In the genomic region with DNA sequence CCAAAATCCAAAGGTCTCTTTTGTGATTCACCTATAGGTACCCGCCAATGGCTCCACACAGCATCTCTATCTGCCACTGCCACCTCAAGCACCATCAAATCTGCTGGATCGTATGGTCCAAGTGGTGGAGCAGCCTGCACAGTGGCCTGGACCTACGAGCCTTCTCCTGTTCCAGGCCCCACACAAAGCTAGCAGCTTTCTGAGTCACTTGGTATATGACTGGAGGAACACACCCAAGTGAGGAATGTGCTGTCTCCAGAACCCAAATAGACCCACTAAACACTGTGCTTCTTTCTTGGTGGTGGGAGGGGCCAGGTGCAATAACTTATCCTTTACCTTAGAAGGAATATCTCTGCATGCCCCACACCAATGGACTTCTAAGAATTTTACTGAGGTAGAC, we compare ENCODE assay signal across 25 mouse cellular contexts. TPM values are rescaled to one million over a fixed set of nuclear protein-coding genes. Genes with fewer than 3 reads are reported as not detected.
DNase-seq lines count a peak whose midpoint lies in the region; ATAC-seq lines count a peak whose summit lies in the region.
"Had no signal": no experiment of that assay in that cellular context is flagged by ENCODE, and none has a peak within 500 bp of the region (broad histone marks: within the 10 kb centered on the region; RNA-seq: fewer than 3 reads in every experiment).

No protein-coding gene starts in this region.

- 78% methylated on average over 3 of the region's 3 CpGs for WGBS in intestine, embryonic 16.5 days

- ATAC-seq in intestine, embryonic 16.5 days, result peak; percentile 52; the same call in 1 of the 2 replicates
- ATAC-seq: activated CD4-positive, CD25-positive, alpha-beta regulatory T cell, adult 4 months; forebrain, embryonic 13.5 days; forebrain, embryonic 15.5 days; forebrain, postnatal 0 days had no signal

- no peak overlapping the region for H3K4me2 ChIP-seq in intestine, embryonic 16.5 days (ENCODE audit: low read depth, low read length)
- H3K4me2 ChIP-seq: embryonic facial prominence, embryonic 12.5 days; forebrain, embryonic 13.5 days; forebrain, embryonic 15.5 days had no signal

- no peak overlapping the region for H3K4me3 ChIP-seq in intestine, embryonic 16.5 days (ENCODE audit: low read length)
- H3K4me3 ChIP-seq: embryonic facial prominence, embryonic 10.5 days; embryonic facial prominence, embryonic 12.5 days; forebrain, embryonic 13.5 days; forebrain, embryonic 15.5 days had no signal

- peak; percentile 40 for DNase-seq in heart, adult 11 months
- DNase-seq in heart, adult 8-10 months (ENCODE audit: low spot score), result no peak
- peak; percentile 53 for DNase-seq in 3T3-L1 (ENCODE audit: low read depth, low spot score)
- no peak for DNase-seq in thymus, postnatal 10 days (ENCODE audit: low spot score in 2 of 2)
- DNase-seq: adrenal gland, adult 8-10 months; adrenal gland, postnatal 14 days; adrenal gland, postnatal 36 days; cerebellum, adult 11-12 months; cerebellum, adult 2 months; cerebellum, adult 9-10 months; cerebellum, postnatal 10 days; cerebellum, postnatal 25 days; forebrain, postnatal 0 days had no signal

- no peaks in the 10 kb centered on the region for H3K27me3 ChIP-seq in intestine, embryonic 16.5 days (replicated peaks; ENCODE audit: control insufficient read depth, insufficient read depth, low read length)
- H3K27me3 ChIP-seq: embryonic facial prominence, embryonic 12.5 days; forebrain, embryonic 13.5 days; forebrain, embryonic 15.5 days had no signal

- H3K9me3 ChIP-seq in intestine, embryonic 16.5 days (ENCODE audit: control insufficient read depth, low read length), result no peaks in the 10 kb centered on the region
- H3K9me3 ChIP-seq: embryonic facial prominence, embryonic 10.5 days; embryonic facial prominence, embryonic 12.5 days; forebrain, embryonic 13.5 days; forebrain, embryonic 15.5 days had no signal

- H3K4me1 ChIP-seq in intestine, embryonic 16.5 days (ENCODE audit: control insufficient read depth, insufficient read depth, low read length), result no peaks in the 10 kb centered on the region
- H3K4me1 ChIP-seq: embryonic facial prominence, embryonic 10.5 days; embryonic facial prominence, embryonic 12.5 days; forebrain, embryonic 13.5 days; forebrain, embryonic 15.5 days had no signal

- no peak overlapping the region for H3K27ac ChIP-seq in intestine, embryonic 16.5 days (ENCODE audit: low read length)
- H3K27ac ChIP-seq: embryonic facial prominence, embryonic 10.5 days; embryonic facial prominence, embryonic 12.5 days; forebrain, embryonic 13.5 days; forebrain, embryonic 15.5 days had no signal

- H3K36me3 ChIP-seq in intestine, embryonic 16.5 days (ENCODE audit: control insufficient read depth, insufficient read depth, low read length), result no peaks in the 10 kb centered on the region
- H3K36me3 ChIP-seq: embryonic facial prominence, embryonic 10.5 days; embryonic facial prominence, embryonic 12.5 days; forebrain, embryonic 15.5 days had no signal

- H3K9ac ChIP-seq in intestine, embryonic 16.5 days (ENCODE audit: low read depth, low read length), result no peak overlapping the region
- H3K9ac ChIP-seq: embryonic facial prominence, embryonic 12.5 days; forebrain, embryonic 13.5 days; forebrain, embryonic 15.5 days; forebrain, postnatal 0 days had no signal

RNA-seq across cellular contexts. Expression of gene Lrrc31, which starts 6.3 kb away (rescaled TPM):
- under 1 TPM in 2 of 4 experiments, not detected in 2; 0.19 to 0.47 TPM for total RNA-seq in heart, adult 8-10 months (2022)
- polyA plus RNA-seq in intestine, embryonic 16.5 days (2015; fragmentation: Nextera tagmentation; extraction: Ambion mirVana), result 2.4 and 2.8 TPM in 2 replicates
- total RNA-seq: adrenal gland, postnatal 36 days; forebrain, postnatal 0 days; MEL had no signal
- polyA plus RNA-seq: activated CD4-positive, CD25-positive, alpha-beta regulatory T cell, adult 4 months; C2C12; cerebellum, adult 2 months; cortical plate, adult 2 months; embryonic facial prominence, embryonic 10.5 days; embryonic facial prominence, embryonic 12.5 days; forebrain, embryonic 11.5 days; forebrain, embryonic 13.5 days; forebrain, embryonic 15.5 days; forebrain, postnatal 0 days had no signal

RNA-seq across cellular contexts. Expression of gene Samd7, which starts 40.1 kb away (rescaled TPM):
- total RNA-seq in heart, adult 8-10 months (2022), result not detected
- not detected in 2 replicates for polyA plus RNA-seq in intestine, embryonic 16.5 days (2015; fragmentation: Nextera tagmentation; extraction: Ambion mirVana)
- total RNA-seq: adrenal gland, adult 18-20 months; adrenal gland, adult 8-10 months; adrenal gland, postnatal 14 days; adrenal gland, postnatal 36 days; MEL had no signal
- polyA plus RNA-seq: C2C12; embryonic facial prominence, embryonic 10.5 days; embryonic facial prominence, embryonic 12.5 days; embryonic facial prominence, embryonic 14.5 days; forebrain, embryonic 11.5 days; forebrain, embryonic 13.5 days; forebrain, embryonic 15.5 days had no signal

RNA-seq across cellular contexts. Expression of gene Lrrc34, which starts 58.3 kb away (rescaled TPM):
- total RNA-seq in heart, adult 8-10 months (2022), result not detected
- polyA plus RNA-seq in intestine, embryonic 16.5 days (2015; fragmentation: Nextera tagmentation; extraction: Ambion mirVana), result 0.23 and 0.38 TPM in 2 replicates
- total RNA-seq: adrenal gland, adult 18-20 months; adrenal gland, adult 8-10 months; adrenal gland, postnatal 14 days; MEL had no signal
- polyA plus RNA-seq: C2C12 had no signal

Comparison
In these comparisons a context has a peak if more than half of its experiments do, and no peak if none do; other contexts are left out.
1. DNase-seq: peak in heart, adult 11 months (single experiment) and 3T3-L1 (single experiment); none in heart, adult 8-10 months (single experiment) and thymus, postnatal 10 days (0 of 2).